Mouse (Mus musculus): ENCODE results near the gene Cdh13. TPM values are rescaled to one million over a fixed set of nuclear protein-coding genes. Genes with fewer than 3 reads are reported as not detected.

The Cdh13 gene
- polyA plus RNA-seq, 1 experiment, result 56.6 TPM

DNA sequence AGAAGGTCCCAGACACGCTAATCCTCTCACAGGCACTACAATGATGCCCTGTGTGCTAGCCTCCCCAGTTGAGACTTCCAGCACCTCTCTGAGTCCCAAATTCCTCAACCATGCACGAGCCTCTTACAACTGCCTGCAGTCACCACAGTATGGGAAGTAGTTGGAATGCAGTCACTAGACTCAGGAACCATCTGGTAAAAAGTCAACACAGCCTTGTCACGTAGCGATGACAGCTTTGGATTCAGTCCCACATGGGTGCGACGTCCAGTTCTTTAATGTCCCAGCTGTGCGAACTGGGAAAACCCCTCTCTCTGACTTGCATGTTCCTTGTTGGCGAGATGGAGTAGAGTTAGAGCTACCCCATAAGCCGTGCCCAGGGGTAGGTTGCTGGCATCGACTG is 139.1 kb downstream of the Cdh13 start:
- H3K79me2 ChIP-seq (ENCODE audit: control insufficient read depth, insufficient read depth), result no peaks in the 10 kb centered on the region
- TF ChIP-seq POLR2AphosphoS2 (IDR thresholded peaks at IDR 0.05; ENCODE audit: insufficient read length, low read depth), result no peak
- TF ChIP-seq TCF3 (IDR thresholded peaks at IDR 0.05; ENCODE audit: insufficient read length, low read depth), result no peak
- no peak for TF ChIP-seq TCF12 (IDR thresholded peaks at IDR 0.05; ENCODE audit: insufficient read depth, poor library complexity, severe bottlenecking)
- no peak for TF ChIP-seq MAX (IDR thresholded peaks at IDR 0.05; ENCODE audit: low read depth)
- no peak for TF ChIP-seq SRF (IDR thresholded peaks at IDR 0.05; ENCODE audit: control insufficient read depth, insufficient read length, low read depth)
- no peak for TF ChIP-seq MYOD1 (IDR thresholded peaks at IDR 0.05; ENCODE audit: control insufficient read depth in 1 of 3, insufficient read length in 2 of 3, low read depth in 2 of 3)
- no peak for TF ChIP-seq REST (IDR thresholded peaks at IDR 0.05; ENCODE audit: insufficient read depth, insufficient read length)
- no peak for TF ChIP-seq CEBPB (IDR thresholded peaks at IDR 0.05; ENCODE audit: insufficient read depth, poor library complexity, severe bottlenecking)
- TF ChIP-seq USF1 (IDR thresholded peaks at IDR 0.05; ENCODE audit: low read depth), result no peak
- TF ChIP-seq MYOG (IDR thresholded peaks at IDR 0.05; ENCODE audit: control insufficient read depth in 1 of 3, insufficient read depth in 1 of 3, insufficient read length in 2 of 3, low read depth in 2 of 3), result no peak
- TF ChIP-seq POLR2A (IDR thresholded peaks at IDR 0.05; ENCODE audit: insufficient read length, low read depth), result no peak
- TF ChIP-seq E2F4 (IDR thresholded peaks at IDR 0.05; ENCODE audit: insufficient read depth), result no peak
- no peak overlapping the region for H3ac ChIP-seq (ENCODE audit: control insufficient read depth, insufficient read length)
- no peak overlapping the region for H3K4me2 ChIP-seq (ENCODE audit: low read depth)
- H3K36me3 ChIP-seq (ENCODE audit: control insufficient read depth, insufficient read depth), result no peaks in the 10 kb centered on the region
- no peaks in the 10 kb centered on the region for H3K27me3 ChIP-seq (ENCODE audit: control insufficient read depth, insufficient read depth, insufficient read length)
- H3K4me3 ChIP-seq, result no peak overlapping the region

DNA sequence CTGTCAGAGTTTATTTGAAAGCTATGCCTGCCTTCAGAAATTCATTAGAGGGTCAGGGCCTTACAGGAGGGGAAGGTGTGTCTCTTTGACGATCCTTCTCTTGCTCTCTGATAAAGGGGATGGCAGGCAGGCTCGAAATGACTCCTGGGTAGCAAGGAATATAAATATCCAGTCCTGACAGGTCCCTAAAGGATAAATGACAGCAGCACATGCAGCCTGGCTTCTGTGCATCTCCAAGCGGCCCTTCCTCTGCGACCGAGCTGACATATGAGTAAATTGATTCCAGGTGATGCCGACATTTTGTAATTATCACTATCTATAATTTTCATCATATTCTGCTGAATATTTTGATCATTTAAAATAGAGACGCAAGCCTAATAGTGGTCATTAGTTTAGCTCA is 145.4 kb downstream of the Cdh13 start:
- H3K79me2 ChIP-seq (ENCODE audit: control insufficient read depth, insufficient read depth), result no peaks in the 10 kb centered on the region
- TF ChIP-seq MYOG (IDR thresholded peaks at IDR 0.05; ENCODE audit: control insufficient read depth in 1 of 3, insufficient read depth in 1 of 3, insufficient read length in 2 of 3, low read depth in 2 of 3), result no peak
- no peak for TF ChIP-seq USF1 (IDR thresholded peaks at IDR 0.05; ENCODE audit: low read depth)
- no peak for TF ChIP-seq MYOD1 (IDR thresholded peaks at IDR 0.05; ENCODE audit: control insufficient read depth in 1 of 3, insufficient read length in 2 of 3, low read depth in 2 of 3)
- no peak for TF ChIP-seq MAX (IDR thresholded peaks at IDR 0.05; ENCODE audit: low read depth)
- no peak for TF ChIP-seq SRF (IDR thresholded peaks at IDR 0.05; ENCODE audit: control insufficient read depth, insufficient read length, low read depth)
- no peak for TF ChIP-seq TCF12 (IDR thresholded peaks at IDR 0.05; ENCODE audit: insufficient read depth, poor library complexity, severe bottlenecking)
- TF ChIP-seq CEBPB (IDR thresholded peaks at IDR 0.05; ENCODE audit: insufficient read depth, poor library complexity, severe bottlenecking), result no peak
- no peak for TF ChIP-seq E2F4 (IDR thresholded peaks at IDR 0.05; ENCODE audit: insufficient read depth)
- TF ChIP-seq POLR2A (IDR thresholded peaks at IDR 0.05; ENCODE audit: insufficient read length, low read depth), result no peak
- TF ChIP-seq POLR2AphosphoS2 (IDR thresholded peaks at IDR 0.05; ENCODE audit: insufficient read length, low read depth), result no peak
- TF ChIP-seq REST (IDR thresholded peaks at IDR 0.05; ENCODE audit: insufficient read depth, insufficient read length), result no peak
- TF ChIP-seq TCF3 (IDR thresholded peaks at IDR 0.05; ENCODE audit: insufficient read length, low read depth), result no peak
- H3K4me2 ChIP-seq (ENCODE audit: low read depth), result no peak overlapping the region
- H3K36me3 ChIP-seq (ENCODE audit: control insufficient read depth, insufficient read depth), result no peaks in the 10 kb centered on the region
- no peaks in the 10 kb centered on the region for H3K27me3 ChIP-seq (ENCODE audit: control insufficient read depth, insufficient read depth, insufficient read length)
- H3ac ChIP-seq (ENCODE audit: control insufficient read depth, insufficient read length), result no peak overlapping the region
- no peak overlapping the region for H3K4me3 ChIP-seq

DNA sequence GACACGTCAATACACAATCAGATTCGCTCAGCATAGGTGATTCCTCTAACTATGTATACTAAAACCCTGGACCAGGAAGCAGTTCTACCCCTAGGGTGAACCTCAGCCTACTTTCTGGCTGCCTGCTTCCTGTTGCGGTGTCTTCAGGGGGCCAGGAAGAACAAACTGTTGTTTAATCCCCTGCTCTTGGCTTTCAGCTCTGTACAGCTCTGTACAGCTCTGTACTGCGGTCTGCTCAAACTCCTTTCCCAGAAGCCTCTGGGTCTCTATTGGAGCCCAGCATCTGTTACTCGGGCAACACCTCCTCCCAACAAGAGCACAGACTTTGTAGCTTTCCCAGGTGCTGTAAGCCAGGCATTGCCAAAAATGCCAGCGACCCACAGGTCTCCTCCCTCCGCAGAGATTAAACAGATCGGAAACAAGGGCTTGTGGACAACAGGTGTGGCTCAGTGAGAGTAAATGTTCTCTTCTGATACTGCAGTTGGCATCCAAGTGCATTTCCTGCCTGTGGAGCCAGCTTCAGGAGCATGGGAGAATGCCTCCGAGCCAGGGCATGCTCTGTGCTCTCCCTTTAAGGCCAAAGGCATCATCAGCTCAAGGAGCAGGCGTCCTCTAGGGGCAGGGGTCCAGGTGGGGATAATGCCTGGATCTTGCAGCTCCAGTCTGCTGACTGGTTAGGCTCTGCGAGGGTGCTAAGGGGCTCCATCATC is 148.4 kb downstream of the Cdh13 start:
- H3K27me3 ChIP-seq (ENCODE audit: control insufficient read depth, insufficient read depth, insufficient read length), result no peaks in the 10 kb centered on the region
- TF ChIP-seq MAX (IDR thresholded peaks at IDR 0.05; ENCODE audit: low read depth), result no peak
- TF ChIP-seq CEBPB (IDR thresholded peaks at IDR 0.05; ENCODE audit: insufficient read depth, poor library complexity, severe bottlenecking), result no peak
- TF ChIP-seq TCF3 (IDR thresholded peaks at IDR 0.05; ENCODE audit: insufficient read length, low read depth), result no peak
- TF ChIP-seq POLR2AphosphoS2 (IDR thresholded peaks at IDR 0.05; ENCODE audit: insufficient read length, low read depth), result no peak
- TF ChIP-seq POLR2A (IDR thresholded peaks at IDR 0.05; ENCODE audit: insufficient read length, low read depth), result no peak
- no peak for TF ChIP-seq TCF12 (IDR thresholded peaks at IDR 0.05; ENCODE audit: insufficient read depth, poor library complexity, severe bottlenecking)
- TF ChIP-seq MYOD1 (IDR thresholded peaks at IDR 0.05; ENCODE audit: control insufficient read depth in 1 of 3, insufficient read length in 2 of 3, low read depth in 2 of 3), result no peak
- no peak for TF ChIP-seq USF1 (IDR thresholded peaks at IDR 0.05; ENCODE audit: low read depth)
- TF ChIP-seq SRF (IDR thresholded peaks at IDR 0.05; ENCODE audit: control insufficient read depth, insufficient read length, low read depth), result no peak
- TF ChIP-seq MYOG (IDR thresholded peaks at IDR 0.05; ENCODE audit: control insufficient read depth in 1 of 3, insufficient read depth in 1 of 3, insufficient read length in 2 of 3, low read depth in 2 of 3), result no peak
- H3ac ChIP-seq (ENCODE audit: control insufficient read depth, insufficient read length), result no peak overlapping the region
- H3K4me3 ChIP-seq, result no peak overlapping the region
- H3K4me2 ChIP-seq (ENCODE audit: low read depth), result no peak overlapping the region
- H3K79me2 ChIP-seq (ENCODE audit: control insufficient read depth, insufficient read depth), result no peaks in the 10 kb centered on the region
- H3K36me3 ChIP-seq (ENCODE audit: control insufficient read depth, insufficient read depth), result no peaks in the 10 kb centered on the region

DNA sequence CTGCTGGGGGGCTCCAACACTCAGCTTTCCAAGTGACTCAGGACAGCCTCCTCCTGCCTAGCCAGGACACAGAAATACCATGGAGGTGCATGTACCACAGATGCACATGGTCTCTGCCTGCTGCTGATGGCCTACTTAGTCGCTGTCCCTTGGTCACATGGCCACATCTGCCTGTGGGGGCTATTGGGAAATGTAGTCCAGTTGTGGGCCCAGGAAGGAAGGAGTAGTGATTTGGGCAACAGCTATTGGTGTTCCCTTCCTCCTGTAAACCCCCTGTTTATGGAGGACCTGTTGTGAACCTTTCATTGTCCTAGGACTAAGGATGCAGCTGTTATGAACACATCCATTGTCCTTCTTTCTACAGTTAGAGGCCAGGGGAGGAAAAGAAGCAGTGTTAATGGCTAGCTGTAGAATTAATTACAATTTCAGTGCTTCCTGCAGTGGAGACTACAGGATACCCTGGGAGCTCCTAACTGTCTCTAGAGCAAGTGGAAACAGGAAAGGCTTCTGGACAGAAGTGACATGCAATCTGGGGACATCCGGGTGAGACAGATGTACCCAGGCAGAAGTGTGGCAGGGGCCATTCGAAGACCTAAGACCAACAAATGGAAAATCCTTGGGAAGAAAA is 150.1 kb downstream of the Cdh13 start:
- H3K4me2 ChIP-seq (ENCODE audit: low read depth), result no peak overlapping the region

More for the DNA sequence above, 150.1 kb downstream of the Cdh13 start:
- H3K27me3 ChIP-seq (ENCODE audit: control insufficient read depth, insufficient read depth, insufficient read length), result no peaks in the 10 kb centered on the region
- no peak overlapping the region for H3ac ChIP-seq (ENCODE audit: control insufficient read depth, insufficient read length)
- no peak for TF ChIP-seq MYOD1 (IDR thresholded peaks at IDR 0.05; ENCODE audit: control insufficient read depth in 1 of 3, insufficient read length in 2 of 3, low read depth in 2 of 3)
- no peak for TF ChIP-seq CEBPB (IDR thresholded peaks at IDR 0.05; ENCODE audit: insufficient read depth, poor library complexity, severe bottlenecking)
- no peak for TF ChIP-seq MYOG (IDR thresholded peaks at IDR 0.05; ENCODE audit: control insufficient read depth in 1 of 3, insufficient read depth in 1 of 3, insufficient read length in 2 of 3, low read depth in 2 of 3)
- no peak for TF ChIP-seq MAX (IDR thresholded peaks at IDR 0.05; ENCODE audit: low read depth)
- TF ChIP-seq E2F4 (IDR thresholded peaks at IDR 0.05; ENCODE audit: insufficient read depth), result no peak
- no peak for TF ChIP-seq TCF3 (IDR thresholded peaks at IDR 0.05; ENCODE audit: insufficient read length, low read depth)
- TF ChIP-seq SRF (IDR thresholded peaks at IDR 0.05; ENCODE audit: control insufficient read depth, insufficient read length, low read depth), result no peak
- peak; percentile 48 for TF ChIP-seq USF1 (IDR thresholded peaks at IDR 0.05; ENCODE audit: low read depth)
- no peaks in the 10 kb centered on the region for H3K79me2 ChIP-seq (ENCODE audit: control insufficient read depth, insufficient read depth)
- no peak overlapping the region for H3K4me3 ChIP-seq
- H3K36me3 ChIP-seq (ENCODE audit: control insufficient read depth, insufficient read depth), result no peaks in the 10 kb centered on the region

All from myocyte (in vitro differentiated cells).